Mouse (Mus musculus) brain, embryonic 14.5 days (tissue): ENCODE measurements around the gene Eif4e2.

Source experiments
- CTCF ChIP-seq: fragments of 200-500 bp; IDR thresholded peaks from 2 replicates; pipeline ENCODE4 v1.5.1; 2012; ENCODE audit warnings: inconsistent platforms, mild to moderate bottlenecking, moderate library complexity, borderline replicate concordance; ENCODE audit not compliant: insufficient read depth, insufficient read length; ENCODE audit errors: extremely low read depth
- POLR2A ChIP-seq: fragments of 200-500 bp; IDR thresholded peaks from 2 replicates; pipeline ENCODE4 v1.6.1; 2012; ENCODE audit warnings: mild to moderate bottlenecking, inconsistent platforms, borderline replicate concordance; ENCODE audit not compliant: poor library complexity, insufficient read depth, insufficient read length, severe bottlenecking; ENCODE audit errors: extremely low read depth

GRCm38 (mm10) chr1:87206339-87206738, 7.4 kb upstream of the Eif4e2 start:
- TF ChIP-seq CTCF: peak; percentile 23; the same call in 1 of the 2 replicates
- no peak for TF ChIP-seq POLR2A
